Mouse (Mus musculus) cerebellum, adult 2 months (tissue): ENCODE measurements around the gene Ttl. TPM values are rescaled to one million over a fixed set of nuclear protein-coding genes. Genes with fewer than 3 reads are reported as not detected.

ENCODE experiments used
- DNase-seq, 2 experiments: peaks; one replicate each; pipeline ENCODE4 v3.0.0; 2021
- H3K27ac ChIP-seq: fragments of 200-500 bp; 2 replicates; pipeline ENCODE4 v1.5.1; 2012; ENCODE audit warnings: low read length, control low read depth, inconsistent platforms; ENCODE audit not compliant: insufficient read depth
- H3K27me3 ChIP-seq: fragments of 200-500 bp; 2 replicates; pipeline ENCODE4 v1.6.1; 2012; ENCODE audit warnings: inconsistent platforms, mild to moderate bottlenecking, low read length, moderate library complexity; ENCODE audit not compliant: control insufficient read depth, insufficient read depth
- H3K4me1 ChIP-seq: fragments of 200-500 bp; 2 replicates; pipeline ENCODE4 v1.6.1; 2011; ENCODE audit warnings: low read length; ENCODE audit not compliant: control insufficient read depth, insufficient read depth
- H3K4me3 ChIP-seq: fragments of 200-500 bp; replicated peaks from 2 replicates; pipeline ENCODE3; 2011; ENCODE audit warnings: mild to moderate bottlenecking, low read depth, low read length, control low read depth; ENCODE audit not compliant: insufficient read depth
- CTCF ChIP-seq: fragments of 200-500 bp; IDR thresholded peaks from 2 replicates; pipeline ENCODE4 v1.5.1; 2011; ENCODE audit warnings: low read depth, mild to moderate bottlenecking, control low read depth, low read length, moderate library complexity, borderline replicate concordance; ENCODE audit not compliant: insufficient read depth
- POLR2A ChIP-seq: fragments of 200-500 bp; IDR thresholded peaks from 2 replicates; pipeline ENCODE4 v1.6.1; 2011; ENCODE audit warnings: low read length, control low read depth, borderline replicate concordance; ENCODE audit not compliant: insufficient read depth
- WGBS: fragments of 180-500 bp; shearing (Covaris S2); methylation state at CpG from one replicate; pipeline ENCODE4 v1.1.7; 2018; 5-methylcytosine and 5-hydroxymethylcytosine counted together
- polyA plus RNA-seq: library from polyadenylated mRNA; depleted of rRNA; stranded (reverse); fragments of >200 nt; gene quantifications from 2 replicates; pipeline ENCODE4 v1.2.3, GENCODE M21; 2012; rRNA removed

Gene Ttl
- polyA plus RNA-seq, 1 experiment, result 23.3 TPM

- H3K4me1 ChIP-seq, result no peaks in the 10 kb centered on the region
- H3K4me3 ChIP-seq, result no peak overlapping the region
- TF ChIP-seq CTCF (no peak), POLR2A (no peak)
- WGBS, result 6% methylated on average over 10 of the region's 10 CpGs
- H3K27me3 ChIP-seq, result no peaks in the 10 kb centered on the region
- DNase-seq, result peak; percentile 48 to 75
- no peak overlapping the region for H3K27ac ChIP-seq
Measured at GRCm38 (mm10) chr2:129139906-129140305, 74.2 kb downstream of the Ttl start.

Other genes with a start within 250 kb of the Ttl start
- 28.0 and 28.7 TPM in 2 replicates for gene Tmem87b, start 247.8 kb upstream of the Ttl start, polyA plus RNA-seq
- 3.4 and 3.6 TPM in 2 replicates for gene Fbln7, start 203.0 kb upstream of the Ttl start, polyA plus RNA-seq
- 6.5 and 7.3 TPM in 2 replicates for gene Zc3h8, start 121.9 kb upstream of the Ttl start, polyA plus RNA-seq
- gene Zc3h6, start 98.5 kb upstream of the Ttl start, polyA plus RNA-seq, result 7.8 and 9.4 TPM in 2 replicates
- 4.4 and 4.9 TPM in 2 replicates for gene Gm10762, start 98.2 kb upstream of the Ttl start, polyA plus RNA-seq
- gene Vinac1, start 17.8 kb upstream of the Ttl start, polyA plus RNA-seq, result 0.27 and 0.36 TPM in 2 replicates
- 36.0 and 39.6 TPM in 2 replicates for gene Polr1b, start 35.1 kb downstream of the Ttl start, polyA plus RNA-seq
- gene Chchd5, start 63.8 kb downstream of the Ttl start, polyA plus RNA-seq, result 25.7 and 27.1 TPM in 2 replicates
- gene Slc20a1, start 132.8 kb downstream of the Ttl start, polyA plus RNA-seq, result 157 and 159 TPM in 2 replicates
- 0.18 and 0.30 TPM in 2 replicates for gene Ckap2l, start 231.3 kb downstream of the Ttl start, polyA plus RNA-seq
- 0.16 and 0.30 TPM in 2 replicates for gene Il1a, start 244.0 kb downstream of the Ttl start, polyA plus RNA-seq